Mouse (Mus musculus): ENCODE results near the gene Lrrc57.

Gene Lrrc57

DNA sequence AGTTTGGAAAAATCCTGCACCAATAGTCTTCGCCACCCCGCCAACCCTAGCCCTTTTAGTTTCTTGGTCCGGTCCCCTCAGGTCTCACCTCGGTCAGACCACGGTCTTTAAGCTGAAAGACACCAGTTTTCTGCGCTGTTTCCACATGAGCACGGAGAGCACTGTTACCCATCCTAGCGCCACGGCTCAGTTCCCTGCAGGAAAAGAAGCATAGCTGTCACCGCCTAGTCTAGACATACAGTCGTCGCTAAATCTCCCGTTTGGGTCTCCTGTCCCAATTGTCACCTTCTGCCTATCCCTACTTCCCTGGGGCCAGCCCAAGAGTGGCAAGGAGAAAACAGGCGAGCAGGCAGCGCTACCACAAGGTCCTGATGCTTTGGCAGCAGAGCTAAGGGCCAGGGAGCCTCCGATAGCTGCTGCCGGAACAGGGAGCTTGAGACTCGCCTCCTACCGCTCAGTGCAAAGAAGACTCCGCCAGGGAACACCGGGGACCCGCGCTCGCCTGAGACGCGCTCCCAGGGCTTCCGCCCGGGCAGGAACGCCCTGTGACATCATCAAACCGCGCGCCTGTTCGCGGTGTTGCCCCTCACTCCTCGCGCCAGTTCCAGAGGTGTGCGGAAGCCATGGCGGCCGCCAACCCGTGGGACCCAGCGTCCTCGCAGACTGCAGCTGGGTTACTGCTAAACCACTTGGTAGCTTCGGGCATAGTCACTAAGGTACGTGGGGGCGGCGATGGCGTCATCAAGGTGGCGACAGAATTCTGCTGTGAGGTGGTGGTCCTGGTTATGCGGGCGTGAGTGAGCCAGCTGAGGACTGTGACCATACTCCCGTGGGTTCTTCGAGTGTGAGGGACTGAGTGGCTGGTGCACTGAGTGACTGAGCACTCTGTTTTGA, at the start of gene Lrrc57, which contains the start of gene Haus2:
TSS of gene Lrrc57 (minus strand) at position 691 of the 894 bp plus-strand sequence.
TSS of gene Haus2 (plus strand) at position 554 of the 894 bp plus-strand sequence.
- DNase-seq (ENCODE audit: low spot score), result peak; percentile 92

DNA sequence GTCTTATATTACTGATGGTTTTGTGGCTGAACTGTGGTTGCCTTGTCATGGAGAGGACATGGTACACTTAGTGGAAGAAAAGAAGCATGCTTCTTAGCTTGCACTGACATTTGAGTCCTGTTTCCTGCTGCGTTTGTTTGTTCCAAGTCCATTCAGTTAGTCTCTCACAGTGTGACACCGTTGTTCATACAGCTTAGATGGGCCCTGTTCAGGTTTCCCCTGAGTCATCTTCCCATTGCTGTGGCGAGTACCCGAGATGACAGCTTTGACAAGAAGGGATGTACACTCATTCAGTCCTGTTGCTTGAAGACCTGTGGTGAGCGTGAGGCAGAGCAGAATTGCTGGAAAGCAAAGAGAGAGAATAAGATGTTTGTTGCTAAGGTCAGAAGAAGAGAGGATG, 49.2 kb upstream of the Lrrc57 start:
- no peak for DNase-seq (ENCODE audit: low spot score)

DNA sequence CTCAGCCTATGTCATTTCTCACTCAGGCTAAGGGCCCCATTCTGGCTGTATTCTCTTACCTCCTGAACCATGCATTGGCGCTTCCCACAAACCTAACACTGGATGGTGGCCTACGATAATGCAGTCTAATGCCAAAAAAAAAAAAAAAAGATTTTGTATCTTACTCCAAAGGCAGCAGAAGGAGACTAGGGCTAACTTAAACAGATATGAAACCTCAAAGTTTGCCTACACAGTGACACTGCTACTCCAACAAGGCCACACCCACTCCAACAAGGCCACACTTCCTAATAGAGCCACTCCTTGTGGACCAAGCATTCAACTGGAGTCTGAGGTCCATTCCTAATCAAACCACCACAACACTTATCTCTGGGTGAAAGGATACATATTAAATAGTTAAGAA, 47.4 kb upstream of the Lrrc57 start:
- DNase-seq (ENCODE audit: low spot score), result no peak

DNA sequence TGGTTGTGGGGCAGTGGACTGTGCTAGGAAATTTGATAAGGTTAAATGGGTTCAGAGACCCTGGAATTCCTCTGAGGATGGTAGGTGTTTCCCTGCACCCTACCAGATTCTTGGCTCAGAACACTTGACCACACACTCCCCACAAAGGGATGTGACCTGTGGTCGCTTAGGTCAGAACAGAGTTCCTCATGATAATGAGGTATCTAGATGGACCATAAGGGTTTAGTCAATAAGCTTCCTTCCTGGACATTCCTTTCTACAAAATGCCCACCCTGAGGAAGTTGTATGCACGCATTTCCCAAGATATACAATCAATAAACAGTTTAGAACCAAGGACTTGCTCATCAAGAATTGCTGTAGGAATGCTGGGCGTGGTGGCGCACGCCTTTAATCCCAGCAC, 46.6 kb upstream of the Lrrc57 start:
- DNase-seq (ENCODE audit: low spot score), result no peak

DNA sequence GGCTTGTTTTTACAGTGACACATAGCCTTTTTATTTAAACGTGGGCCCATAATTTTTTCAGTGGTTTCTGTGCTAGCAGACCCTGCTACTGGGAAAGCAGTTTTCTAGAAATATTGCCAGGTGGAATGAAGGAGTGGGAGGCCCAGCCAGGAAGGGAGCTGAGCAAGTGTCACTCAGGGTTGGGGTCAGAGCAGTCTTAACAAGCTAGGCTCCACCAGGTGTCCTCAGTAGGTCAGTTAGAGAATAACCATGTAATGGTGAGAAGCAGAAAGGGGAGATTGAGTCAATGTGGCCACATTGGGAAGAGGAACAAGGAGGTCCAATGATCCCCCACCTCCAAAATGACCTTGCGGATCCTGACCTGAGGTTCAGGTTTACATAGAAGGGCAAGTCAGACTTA, 45.4 kb upstream of the Lrrc57 start:
- DNase-seq (ENCODE audit: low spot score), result no peak

DNA sequence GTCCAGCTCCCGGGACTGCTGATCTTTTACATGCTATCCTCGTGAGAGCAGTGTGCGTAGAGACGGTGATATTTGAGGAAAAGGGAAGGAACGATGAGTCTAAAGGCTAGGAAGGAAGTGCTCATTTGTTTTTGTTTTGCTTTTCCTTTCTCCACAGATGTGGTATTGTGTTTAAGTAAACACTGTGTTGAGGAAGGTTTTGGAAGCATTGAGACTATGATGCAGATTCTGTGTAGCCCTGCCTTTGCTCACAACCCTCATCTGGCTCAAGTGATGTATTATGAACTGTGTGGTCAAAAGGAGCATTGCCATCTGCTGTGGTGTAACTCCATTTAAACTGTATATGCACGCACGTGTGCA, 43.6 kb upstream of the Lrrc57 start:
- DNase-seq (ENCODE audit: low spot score), result no peak

DNA sequence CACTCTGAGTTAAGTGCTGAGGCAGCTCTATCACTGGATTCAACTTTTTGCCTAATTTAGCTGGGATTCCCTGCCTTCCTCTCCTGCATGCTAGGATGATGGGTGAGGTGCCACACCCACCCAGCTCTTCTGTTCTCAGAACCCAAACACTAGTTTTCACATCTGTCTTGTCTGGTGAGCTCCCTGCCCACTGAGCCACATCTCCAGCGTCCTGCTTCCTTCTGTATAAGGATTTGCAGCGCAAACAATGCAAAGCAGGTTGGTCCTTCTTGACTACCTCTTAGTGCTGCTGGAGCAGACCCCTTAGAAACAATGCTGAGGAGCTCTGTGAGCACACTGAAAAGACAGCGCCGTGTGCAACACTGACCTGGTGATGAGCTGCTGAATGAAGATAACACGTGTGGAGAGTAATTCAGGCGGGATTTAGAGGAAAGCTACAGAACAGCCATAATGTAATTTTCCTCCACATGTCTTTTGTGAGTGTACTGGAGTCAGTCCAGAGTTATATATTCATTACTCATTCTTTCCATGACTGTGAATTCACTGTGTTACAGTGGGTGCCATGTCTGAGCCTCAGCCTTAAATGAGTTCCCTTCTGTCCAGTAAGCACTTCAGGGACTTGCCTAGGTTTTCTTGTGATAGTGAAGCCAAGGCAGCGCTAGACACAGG, 43.1 kb upstream of the Lrrc57 start:
- peak; percentile 61 for DNase-seq (ENCODE audit: low spot score)

DNA sequence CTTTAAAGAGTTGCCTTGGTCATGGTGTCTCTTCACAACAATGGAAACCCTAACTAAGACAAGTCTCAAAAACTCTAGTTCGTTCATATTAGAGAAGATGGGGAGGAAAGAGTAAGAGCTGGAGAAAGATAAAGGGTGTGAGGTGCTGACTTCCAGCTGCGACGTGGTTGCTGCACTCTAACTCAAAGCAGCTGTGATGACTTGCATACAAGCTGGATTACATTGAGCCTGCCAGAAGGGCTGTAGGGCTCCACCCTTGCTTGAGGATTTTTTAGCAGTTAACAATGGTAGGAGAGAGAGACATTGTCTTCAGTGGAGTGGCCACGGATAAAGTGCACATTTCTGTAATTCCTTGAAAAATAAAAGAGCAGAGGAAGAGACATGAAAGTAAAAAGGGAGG, 37.5 kb upstream of the Lrrc57 start:
- DNase-seq (ENCODE audit: low spot score), result no peak

DNA sequence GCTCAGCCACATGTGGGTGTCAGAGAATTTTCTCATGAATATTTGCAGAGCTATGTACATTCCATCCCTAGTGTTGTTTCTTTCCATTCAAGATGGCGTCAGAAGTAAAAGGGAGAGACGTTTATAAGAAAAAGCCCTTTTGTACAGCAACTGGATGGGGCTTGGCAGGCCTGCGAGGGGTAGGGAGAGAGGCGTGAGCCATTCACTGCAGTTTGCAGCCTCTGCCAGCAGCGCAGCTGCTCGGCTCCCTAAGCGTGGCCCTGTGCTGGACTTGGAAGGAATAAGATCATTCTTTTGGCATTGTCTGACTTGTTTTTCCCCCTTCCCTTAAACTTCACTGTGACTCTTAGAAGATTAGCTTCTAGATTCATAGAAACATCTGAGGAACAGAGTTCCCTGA, 34.5 kb upstream of the Lrrc57 start:
- no peak for DNase-seq (ENCODE audit: low spot score)

DNA sequence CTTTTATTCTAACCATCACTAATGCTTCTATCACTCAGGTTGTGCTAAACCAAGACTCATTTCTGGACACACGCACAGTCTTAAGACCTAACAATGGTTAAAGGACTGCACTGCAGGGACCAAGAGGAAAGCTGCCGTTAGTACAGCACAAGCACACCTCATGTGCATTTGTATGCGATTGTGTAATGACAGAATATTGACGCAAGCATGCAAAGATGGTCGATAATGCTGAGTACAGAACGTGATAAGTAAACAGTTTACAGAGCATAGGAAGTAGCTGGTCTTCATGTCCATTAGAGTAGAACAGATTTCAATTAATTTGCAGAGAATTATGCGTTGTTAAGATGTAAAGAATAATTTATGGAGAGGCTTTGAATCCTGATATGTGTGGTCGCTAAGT, 31.5 kb upstream of the Lrrc57 start:
- DNase-seq (ENCODE audit: low spot score), result no peak

DNA sequence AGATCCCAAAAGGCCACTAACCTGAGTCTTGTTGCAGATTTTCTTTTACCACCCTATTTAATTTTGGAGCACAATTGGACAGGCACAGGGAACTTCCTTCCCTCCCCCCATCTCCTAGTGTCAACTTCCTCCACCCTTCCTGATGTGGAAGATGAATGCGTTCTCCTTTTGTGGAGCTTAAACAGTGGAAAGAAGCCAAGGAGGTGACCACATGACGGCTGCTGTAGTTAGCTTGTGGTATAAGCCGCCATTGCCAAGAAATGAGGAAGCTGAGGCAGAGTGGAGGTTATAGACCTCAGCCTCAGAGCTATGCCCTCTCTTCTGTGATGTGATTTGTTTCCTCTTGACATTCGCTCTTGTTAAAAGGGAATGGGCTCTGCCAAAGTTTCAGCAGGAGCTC, 22.6 kb upstream of the Lrrc57 start:
- DNase-seq (ENCODE audit: low spot score), result no peak

DNA sequence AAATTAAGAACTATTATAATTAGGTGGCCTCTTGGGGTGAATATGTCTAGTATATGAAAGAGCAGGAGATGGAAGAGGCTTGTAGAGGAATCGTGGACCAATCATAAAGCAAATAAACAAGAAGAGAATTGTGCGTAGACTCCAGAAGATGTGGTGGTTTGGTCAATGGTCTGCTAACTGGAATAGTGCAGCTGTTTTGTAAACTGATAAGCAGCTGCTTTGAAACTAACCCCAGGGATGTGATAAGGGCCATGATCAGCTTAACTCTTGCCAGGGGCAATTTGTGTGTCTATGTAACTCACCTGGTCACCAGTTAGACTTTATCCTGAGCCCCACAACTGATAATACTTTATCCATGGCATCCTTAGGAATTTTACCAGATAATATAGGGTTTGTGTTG, 22.2 kb upstream of the Lrrc57 start:
- no peak for DNase-seq (ENCODE audit: low spot score)

DNA sequence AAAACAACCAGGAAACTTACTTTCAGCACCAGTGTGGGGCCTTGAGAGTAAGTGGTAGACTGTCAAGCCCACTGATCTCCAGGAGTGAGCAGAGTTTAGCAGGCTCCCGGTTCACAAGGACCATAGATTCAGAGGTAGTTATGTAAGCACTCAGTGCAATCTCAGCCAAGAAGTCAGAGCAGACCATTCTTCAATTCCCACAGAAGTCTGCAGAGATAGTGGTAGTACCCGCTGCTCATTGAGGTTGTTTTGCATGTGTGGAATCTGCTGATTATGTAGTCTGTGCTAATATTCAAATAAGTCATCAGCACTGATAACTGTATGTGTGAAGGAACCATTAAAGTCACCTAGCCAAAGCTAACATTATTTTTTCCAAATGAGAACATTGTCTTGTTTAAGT, 21.3 kb upstream of the Lrrc57 start:
- no peak for DNase-seq (ENCODE audit: low spot score)

DNA sequence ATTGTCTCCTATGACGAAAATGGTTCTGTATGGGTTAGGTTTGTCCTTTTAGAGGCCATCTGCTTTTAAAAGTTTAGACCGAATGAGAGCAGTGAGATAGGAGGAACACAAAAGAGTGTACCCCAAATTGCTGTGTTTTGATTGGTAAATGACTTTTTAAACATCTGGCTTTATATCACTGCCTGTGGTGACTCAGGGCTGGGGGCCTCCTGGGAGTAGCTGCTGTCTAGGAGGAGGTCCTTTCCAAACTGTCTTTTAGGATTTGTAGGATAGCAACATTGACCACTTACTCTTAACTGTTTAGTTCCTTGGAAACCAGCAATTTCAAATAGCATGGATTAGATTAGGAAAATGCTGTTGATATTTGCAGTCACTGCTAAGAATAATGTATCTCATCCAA, 20.9 kb upstream of the Lrrc57 start:
- no peak for DNase-seq (ENCODE audit: low spot score)

DNA sequence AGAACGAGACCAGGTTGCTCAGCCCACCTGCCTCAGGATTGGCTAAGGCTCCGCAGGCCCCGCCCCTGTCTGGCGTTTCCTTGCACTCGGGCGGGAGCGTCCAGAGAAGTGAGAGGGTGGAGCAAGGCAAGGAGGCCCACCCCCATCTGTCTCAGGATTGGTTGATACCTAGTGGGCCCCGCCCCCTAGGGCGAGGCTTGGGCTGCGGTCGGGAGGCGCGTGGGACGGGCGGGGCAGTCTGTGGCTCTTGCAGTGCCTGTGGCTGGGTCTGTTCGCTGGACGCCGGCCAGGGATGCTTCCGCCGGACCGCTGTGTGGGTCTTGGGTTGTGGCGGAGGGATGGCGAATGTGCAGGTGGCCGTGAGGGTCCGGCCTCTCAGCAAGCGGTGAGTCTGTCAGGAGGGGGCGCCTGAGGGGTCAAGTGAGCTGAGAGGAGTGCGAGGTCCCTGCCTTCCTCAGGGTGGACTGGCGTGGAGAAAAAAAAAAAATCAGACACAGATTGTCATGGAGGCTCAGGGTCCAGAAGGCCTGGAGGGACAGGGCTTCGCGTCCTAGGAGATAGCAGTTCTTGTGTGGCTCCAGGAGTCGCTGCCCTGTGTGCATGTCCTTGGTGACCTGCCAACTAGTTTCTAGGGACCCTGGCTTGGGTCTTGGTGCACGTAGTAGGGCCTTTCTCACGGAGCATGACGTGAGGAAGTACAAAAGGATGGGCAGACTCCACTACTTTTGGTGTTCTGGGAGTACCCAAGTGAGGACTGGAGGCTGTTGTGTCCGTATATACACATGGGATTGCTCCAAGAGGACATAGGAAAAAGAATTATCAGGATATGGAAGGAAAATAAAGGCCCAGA, 19.8 kb upstream of the Lrrc57 start, which contains the start of gene Stard9:
TSS of gene Stard9 (plus strand) at position 236 of the 850 bp plus-strand sequence.
- DNase-seq (ENCODE audit: low spot score), result peak; percentile 99

DNA sequence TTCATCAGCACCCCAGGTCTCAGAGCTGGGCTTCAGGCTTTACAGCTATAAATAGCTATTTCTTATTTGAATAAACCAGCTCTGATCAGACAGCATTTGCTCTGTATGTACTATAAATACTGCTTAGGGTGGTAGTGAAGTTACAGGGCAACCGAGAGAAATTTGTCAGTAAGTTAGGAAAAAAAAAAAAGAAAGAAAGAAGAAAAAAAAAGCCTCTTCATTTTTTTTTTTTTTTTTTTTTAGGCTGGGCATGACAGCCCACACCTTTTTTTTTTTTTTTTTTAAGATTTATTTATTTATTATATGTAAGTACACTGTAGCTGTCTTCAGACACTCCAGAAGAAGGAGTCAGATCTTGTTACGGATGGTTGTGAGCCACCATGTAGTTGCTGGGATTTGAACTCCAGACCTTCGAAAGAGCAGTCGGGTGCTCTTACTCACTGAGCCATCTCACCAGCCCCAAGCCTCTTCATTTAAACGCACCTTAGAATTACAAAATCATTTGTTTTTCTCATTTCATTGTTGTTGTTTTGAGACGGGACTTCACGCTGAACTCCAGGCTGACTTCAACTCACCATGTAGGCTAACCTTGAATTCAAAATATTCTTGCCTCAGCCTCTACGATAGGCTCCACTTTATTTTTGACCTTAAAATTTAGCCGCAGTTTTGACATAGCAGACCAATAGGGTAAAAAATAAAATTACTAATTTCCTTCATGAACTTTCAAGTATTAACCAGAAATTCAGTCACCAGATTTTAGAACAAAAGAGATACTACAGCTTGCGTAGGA, 19.0 kb upstream of the Lrrc57 start:
- no peak for DNase-seq (ENCODE audit: low spot score)

DNA sequence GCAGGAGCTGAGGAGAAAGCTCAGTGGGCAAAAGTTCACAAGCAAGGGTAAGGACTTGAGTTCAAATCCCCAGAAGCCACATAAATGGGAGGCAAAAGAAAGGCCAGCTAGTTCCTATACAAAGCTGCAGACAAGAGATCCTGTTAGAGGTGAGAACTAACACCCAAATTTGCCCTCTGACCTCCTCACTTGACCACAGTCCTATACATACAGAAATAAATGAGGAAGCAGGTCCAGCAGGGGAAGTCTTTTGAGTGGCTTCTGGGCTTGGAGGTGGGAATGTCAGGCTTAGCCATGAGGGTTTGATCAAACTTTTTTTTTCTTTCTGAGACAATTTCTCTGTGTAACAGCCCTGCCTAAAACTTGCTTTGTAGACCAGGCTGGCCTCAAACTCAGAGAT, 13.6 kb upstream of the Lrrc57 start:
- no peak for DNase-seq (ENCODE audit: low spot score)

DNA sequence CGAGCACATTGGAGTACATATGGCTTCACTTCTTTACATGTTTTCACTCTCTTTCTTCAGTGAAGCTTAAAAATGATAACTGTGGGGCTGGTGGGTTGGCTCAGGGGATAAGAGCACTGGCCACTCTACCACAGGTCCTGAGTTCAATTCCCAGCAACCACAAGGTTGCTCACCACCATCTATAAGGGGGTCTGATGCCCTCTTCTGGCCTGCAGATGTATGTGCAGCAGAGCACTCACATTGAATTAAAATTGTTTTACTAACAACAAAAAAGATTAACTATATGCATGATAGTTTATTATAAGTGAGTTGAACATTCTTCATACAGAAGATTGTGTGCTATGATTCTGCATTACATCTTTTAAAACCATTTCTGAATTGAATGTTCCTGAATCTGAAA, 10.2 kb upstream of the Lrrc57 start:
- no peak for DNase-seq (ENCODE audit: low spot score)

DNA sequence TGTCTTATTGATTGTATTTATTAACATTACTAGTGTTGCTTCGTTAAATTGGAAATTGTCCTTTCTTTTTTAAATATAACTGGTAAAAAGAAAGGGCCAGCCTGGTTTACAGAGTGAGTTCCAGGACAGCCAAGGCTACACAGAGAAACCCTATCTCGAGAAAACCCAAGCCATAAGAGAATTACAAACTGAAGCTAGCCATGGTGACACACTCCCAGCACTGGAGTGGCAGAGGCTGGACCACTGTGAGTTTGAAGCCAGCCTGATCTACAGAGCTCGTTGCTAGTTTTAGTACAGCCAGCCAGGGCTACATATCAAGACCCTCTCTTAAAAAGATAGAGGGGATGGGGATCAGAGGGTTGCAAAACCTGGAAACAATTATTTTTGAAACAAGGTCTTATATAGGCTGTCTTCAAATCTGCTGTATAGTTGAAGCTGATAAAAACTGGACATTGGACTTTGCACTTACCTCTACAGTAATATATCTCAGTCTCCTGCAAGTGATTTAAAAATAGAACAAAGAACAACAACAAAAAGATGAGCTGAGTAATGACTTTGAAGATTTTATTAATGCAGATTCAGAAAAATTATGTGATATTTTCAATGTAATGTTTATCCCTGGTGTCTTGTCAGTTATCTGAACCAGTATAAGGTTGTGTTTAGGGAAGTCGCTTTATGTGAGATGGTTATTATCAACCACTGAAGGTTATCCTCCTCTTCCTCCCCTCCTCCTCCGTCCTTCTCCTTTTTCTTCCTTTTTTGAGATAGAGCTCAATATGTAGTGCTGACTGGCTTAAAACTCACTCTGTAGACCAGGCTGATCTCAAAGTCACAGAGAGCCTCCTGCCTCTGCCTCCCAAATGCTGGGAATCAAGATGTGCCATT, 7.2 kb upstream of the Lrrc57 start:
- DNase-seq (ENCODE audit: low spot score), result no peak

DNA sequence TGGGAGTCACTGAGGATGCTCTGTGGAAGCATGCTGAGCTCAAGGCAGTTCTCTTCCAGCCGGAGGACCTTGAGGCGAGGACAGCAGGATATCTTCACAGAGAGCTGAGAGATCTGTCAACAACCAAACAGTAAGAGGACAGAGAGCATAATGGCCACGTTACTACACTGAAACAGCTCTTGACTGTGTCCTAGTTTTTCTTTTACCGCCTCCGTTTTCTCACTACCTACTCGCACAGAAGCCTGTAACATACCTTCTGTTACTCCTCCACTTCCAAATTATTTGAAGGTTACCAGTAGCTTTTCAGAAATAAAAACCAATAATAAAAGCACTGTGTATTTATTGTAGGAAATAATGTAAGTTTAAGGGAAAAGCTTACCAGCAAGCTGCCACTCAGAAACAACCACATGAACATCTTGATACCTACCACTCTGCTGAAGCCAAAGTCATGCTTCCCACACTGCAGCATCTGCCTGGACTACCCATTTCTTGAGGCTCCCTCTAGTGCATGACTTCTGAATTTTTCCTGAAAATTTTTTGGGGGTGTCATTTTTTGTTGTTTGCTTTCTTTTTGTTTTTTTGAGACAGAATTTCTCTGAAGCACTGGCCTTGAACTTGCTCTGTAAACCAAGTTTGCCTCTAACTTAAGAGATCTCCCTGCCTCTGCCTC, 3.2 kb downstream of the Lrrc57 start:
- DNase-seq (ENCODE audit: low spot score), result peak; percentile 28
